Mouse (Mus musculus) liver, postnatal 0 days (tissue): ENCODE results near the gene Adprh.

Experiments
- CTCF ChIP-seq: sonication (generic); IDR thresholded peaks from 2 replicates; pipeline ENCODE4 v1.5.1; 2016; ENCODE audit warnings: antibody characterized with exemption, low read depth
- EP300 ChIP-seq: IDR thresholded peaks from 2 replicates; pipeline ENCODE4 v1.6.1; 2016; ENCODE audit warnings: antibody characterized with exemption, low read depth, mild to moderate bottlenecking

DNA sequence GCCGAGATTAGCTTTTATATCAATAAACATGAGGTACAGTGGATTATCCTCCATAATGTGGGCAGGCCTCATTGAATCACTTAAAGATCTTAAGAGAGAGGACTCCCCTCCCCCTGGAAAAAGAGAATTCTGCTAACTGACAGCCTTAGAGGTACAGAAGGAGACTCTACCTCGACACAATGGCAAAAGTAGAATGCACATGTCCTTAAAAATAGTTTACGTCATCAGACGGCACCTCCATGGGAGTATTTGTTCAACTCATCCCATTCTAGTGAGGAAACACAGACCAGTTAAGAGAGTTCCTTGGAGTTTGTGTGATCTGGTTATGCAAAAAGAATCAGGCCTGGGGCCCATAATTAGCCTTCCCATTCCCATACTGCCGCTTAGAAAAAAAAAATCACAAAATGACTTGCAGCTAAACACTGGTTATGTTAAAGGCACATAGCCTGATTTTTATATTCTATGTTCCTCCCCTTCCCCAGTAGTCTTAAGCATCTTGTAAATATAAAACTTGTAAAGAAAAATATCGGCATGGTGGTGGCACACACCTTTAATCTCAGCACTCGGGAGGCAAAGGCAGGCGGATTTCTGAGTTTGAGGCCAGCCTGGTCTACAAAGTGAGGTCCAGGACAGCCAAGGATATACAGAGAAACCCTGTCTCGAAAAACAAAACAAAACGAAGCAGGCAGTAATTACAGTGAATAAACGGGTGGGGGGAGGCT lies 2.2 kb upstream of the Adprh start:
- TF ChIP-seq CTCF (no peak), EP300 (no peak)
